Mouse (Mus musculus) thymus, adult 2 months (tissue): ENCODE results near the gene Sdk2.

ENCODE experiments used
- CTCF ChIP-seq: fragments of 200-500 bp; IDR thresholded peaks from 2 replicates; pipeline ENCODE4 v1.5.1; 2012; ENCODE audit warnings: mild to moderate bottlenecking, control low read depth, low read length, moderate library complexity, borderline replicate concordance; ENCODE audit not compliant: control insufficient read depth, poor library complexity, insufficient read depth; ENCODE audit errors: extremely low read depth
- POLR2A ChIP-seq: fragments of 200-500 bp; IDR thresholded peaks from 2 replicates; pipeline ENCODE4 v1.6.1; 2012; ENCODE audit warnings: mild to moderate bottlenecking, low read length, control low read depth, moderate library complexity; ENCODE audit not compliant: control insufficient read depth, poor library complexity, insufficient read depth; ENCODE audit errors: extremely low read depth

DNA sequence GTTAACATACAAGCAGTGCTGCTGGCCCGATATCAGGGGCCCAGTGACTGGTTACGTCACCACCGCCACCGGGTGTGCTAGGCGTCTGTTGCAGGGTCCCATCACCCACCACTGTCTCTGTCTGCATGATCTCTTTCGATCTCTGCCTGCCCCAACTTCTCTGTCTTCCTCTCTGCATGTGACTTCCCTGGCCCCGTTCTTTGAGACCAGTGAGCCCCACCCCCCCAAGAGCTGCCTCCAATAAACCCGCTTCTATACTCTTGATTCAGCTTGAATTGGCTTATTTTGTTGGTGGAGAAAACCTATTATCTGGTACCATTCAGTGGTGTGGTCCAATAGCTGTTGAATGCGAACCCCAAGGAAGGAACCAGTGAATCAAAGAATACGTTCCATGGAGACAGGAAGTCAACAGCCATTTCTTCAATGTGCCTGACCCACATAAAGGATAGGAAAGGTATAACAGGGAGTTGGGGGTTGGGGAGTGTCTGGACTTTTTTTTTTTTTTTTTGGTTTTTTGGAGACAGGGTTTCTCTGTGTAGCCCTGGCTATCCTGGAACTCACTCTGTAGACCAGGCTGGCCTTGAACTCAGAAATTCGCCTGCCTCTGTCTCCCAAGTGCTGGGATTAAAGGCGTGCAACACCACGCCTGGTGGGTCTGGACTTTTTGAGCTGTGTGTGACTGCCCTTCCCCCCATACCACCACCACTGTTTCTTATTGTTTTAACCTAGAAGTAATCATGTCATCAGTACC lies 279.2 kb downstream of the Sdk2 start:
- no peak for TF ChIP-seq CTCF
- TF ChIP-seq POLR2A = 0 out of 2 replicates have a peak, but pooled peaks have one; percentile 19
